Mouse (Mus musculus): Measurements from ENCODE around the gene Ppara.

The Ppara gene

DNA sequence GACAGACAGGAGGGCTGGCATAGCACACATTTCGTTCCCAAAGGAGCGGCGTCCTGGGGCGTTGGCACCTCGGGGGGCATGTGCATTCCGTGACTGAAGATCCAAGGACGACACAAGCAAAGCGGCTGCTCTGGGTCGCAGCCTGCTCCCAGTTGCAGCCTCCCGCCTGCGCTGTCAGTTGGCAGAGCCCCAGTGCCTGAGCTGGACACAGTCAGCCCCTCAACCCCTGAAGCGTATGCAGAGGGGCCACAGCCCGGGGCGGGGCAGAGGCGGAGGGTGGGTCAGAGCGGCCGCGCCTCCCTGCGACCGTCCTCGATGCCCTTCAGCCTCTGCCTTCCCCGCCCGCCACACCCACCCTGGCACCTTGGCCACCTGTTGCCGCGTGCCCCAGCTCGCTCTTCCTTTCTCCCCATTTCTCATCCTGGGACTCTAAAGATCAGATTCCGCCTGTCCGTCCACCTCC is at the start of gene Ppara:
Gene Ppara, plus strand, starts transcription at position 413 of the 463 bp plus-strand sequence.
- DNase-seq = no peak

DNA sequence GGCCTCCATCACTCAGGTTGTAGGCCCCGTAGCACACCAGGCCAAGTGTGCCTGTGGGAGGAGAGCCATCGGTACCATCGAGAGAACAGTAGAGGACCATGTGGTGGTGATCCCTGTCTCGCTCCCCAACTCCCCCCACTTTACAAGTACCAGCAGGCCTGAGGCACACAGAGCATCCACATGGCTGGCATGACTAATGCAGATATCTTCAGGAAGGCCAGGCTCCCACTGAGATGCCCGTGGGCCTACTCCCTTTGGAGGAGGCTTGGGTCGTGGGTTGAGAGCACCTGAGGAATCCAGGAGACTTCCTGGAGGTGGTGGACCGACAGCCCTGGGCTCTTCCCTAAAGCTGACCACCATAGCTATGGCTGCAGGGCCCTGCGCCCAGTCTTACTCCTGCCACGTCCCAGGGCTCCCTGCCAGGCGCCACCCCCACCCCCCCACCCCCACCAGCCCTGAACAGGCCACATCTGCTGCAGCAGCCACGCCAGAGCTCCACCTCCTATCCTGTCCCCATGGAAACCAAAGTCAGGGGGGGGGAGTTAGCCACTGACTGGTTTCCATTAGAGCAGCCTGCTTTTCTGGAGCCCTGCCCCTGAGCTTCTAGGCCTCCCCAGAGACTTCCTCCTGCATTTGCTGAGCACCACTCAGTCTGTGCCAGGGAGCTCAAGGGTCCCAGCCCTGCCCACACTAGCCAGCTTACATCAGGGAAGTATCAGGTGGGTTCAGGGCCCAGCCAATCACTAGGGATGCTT is 48.0 kb upstream of the Ppara start:
- DNase-seq = peak in 1 of 2 experiments; percentile 55

DNA sequence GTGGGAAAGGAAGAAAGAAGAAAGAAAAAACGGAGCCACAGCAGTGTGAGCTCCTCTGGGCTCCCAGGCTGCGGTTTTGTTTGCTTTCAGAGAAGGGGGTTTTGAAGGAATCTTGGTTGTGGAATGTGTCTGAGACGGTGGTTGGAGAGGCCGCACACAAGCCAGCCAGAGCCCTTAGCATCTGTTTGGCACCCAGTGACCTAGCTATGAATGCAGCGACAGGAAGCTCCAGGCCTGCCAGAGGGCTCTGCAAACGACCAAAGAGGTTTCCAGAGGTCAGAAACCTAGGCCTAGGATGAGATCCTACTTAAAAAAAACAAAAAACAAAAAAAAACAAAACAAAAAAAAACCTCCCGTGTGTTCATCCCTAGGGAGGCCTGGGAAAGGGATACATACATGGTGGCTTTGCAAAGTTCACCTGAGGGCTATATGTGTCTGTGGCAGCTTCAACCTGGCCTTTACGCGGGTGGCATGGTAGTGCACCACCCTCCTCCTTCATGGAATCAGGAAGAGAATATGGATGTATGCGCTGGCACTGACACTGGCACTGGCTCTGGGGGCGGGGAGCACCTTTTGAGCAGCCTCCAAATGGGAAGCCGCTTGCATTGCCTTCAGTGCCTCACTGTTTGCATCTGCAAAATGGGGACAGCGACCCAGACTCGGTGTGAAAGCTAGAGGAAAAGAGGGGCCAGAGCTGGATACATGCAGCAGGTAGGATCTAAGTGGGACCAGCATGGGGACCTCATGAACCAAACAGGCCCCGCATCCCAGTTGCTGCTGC is 47.0 kb upstream of the Ppara start:
- DNase-seq = peak in 1 of 2 experiments; percentile 43

DNA sequence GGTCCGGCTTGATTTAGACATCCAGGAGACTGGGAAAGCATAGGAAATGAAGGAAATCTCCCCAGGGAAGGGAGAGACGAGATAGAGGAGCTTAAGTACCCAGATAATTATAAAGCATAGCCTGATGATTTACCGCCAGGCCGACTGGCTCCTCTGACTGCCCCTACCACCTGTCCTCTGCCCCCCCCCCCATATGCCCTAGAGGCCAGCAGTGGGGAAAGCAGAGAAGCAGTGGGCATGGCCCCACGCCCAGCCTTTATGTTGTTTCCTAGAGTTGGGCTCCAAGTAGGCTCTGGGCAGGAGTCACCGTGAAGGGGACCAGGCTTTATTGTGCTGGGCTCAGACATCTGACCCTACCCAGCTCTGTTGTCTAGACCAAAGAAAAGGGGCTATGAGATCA is 46.0 kb upstream of the Ppara start:
- peak; percentile 47 to 50 for DNase-seq

DNA sequence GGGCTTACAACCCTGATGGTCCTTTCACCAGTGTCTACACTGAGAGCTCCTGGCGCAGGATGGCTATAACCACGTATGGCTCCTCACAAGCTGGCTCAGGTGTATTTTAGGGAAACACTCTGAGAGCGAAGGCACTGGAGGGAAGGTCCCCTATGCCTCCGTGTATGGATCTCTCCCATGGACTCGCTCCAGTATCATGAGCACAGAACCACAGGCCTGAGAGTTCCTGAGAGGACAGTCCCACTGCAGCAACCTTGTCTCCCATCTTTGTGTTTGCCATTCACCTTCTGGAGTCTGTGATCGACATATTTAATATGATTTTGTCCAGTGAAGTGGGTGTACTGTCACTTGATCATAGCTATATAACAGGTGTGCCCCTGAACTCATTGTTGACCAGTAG is 45.3 kb upstream of the Ppara start:
- no peak for DNase-seq

DNA sequence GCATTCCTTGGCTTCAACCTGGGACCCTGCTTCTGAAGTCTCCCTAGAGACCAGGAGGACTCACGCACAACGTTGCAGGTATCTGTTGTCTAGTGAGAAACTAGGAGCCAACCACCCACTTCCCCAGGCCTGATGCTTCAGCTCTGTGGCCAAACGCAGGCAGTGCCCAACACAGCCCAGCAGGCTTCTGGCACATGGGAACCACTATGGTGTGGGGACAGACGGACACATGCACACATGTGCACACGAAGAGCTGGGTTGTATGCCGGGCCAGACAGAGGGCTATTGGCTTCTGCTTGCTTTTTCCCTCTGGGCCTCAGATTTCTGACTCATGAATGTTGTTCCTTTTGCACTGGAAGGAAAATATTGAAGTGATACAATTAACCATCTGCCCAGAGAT is 44.7 kb upstream of the Ppara start:
- peak; percentile 54 to 57 for DNase-seq

DNA sequence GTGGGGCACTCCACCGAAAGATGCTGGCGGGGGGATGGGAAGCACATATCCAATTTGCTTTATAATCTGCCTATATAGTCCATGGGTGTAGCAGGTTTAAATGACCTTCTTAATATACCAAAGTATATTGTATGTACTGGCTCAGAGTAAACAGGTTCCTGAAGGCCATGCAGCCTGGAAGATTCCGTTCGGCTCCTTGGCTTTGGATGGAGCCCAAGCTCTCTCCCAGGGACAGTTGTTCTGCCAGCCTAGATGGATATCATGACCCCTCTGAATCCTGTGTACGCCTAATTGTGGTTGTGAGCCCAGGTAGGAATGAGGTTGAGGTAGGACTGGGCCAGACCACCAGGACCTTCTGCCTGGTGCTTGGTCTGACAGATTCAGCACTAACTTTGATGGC is 43.9 kb upstream of the Ppara start:
- DNase-seq = peak in 1 of 2 experiments; percentile 45

DNA sequence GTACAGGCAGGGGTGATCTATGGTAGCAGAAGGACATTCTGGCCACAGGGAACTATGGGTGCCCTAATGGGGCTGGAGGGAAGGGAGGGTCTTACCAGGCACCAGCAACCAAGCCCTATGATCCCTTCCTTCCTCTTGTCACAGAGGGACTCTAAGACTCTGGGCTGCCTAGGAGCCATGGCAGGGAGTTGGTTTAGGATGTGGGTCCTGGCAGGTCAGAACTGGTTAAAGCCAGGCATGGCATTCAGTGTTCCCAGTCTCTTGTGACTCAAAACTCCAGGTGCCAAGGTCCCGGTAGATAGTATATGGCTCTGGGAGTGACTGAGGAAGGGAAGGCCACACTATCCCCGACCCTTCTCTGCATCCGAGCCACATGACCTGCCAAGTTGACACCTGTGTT is 41.7 kb upstream of the Ppara start:
- no peak for DNase-seq

DNA sequence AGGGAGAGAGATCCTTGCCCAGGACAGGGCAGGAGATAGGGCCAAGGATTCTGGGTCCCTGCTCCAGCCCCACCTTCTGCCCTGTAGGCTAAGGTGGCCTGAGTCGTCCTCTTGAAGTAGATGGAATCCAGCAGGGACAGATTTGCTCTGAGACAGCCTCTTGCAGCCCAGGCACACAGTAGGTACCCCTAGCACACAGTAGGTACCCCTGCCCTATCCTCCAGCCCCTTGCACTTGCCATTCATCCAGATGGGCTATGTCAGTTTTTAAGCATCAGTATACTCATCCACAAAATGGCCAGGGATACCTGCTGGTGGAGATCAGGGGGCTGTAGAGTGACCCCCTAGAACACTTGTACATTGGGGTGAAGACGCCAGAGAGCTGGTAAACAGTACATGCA is 41.0 kb upstream of the Ppara start:
- no peak for DNase-seq

DNA sequence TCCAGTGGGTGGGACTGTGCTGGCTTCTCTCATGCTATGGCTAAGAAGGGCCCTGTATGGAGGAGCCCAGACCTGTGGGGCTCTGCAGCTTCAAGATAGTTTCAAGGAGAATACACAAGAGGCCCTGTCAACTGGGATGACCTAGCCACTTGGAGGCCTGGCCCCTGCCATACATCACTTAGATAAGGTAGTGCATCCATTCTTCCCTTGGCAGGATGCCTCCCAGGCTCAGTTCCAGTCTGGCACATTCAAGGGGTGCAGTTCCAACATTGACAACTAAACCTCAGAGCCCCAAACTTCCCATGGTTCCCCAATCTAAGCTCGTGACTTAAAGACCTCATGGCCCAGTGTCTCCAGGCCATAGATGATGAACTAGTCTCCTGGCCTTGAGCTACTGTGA is 40.4 kb upstream of the Ppara start:
- DNase-seq = peak in 1 of 2 experiments; percentile 37

DNA sequence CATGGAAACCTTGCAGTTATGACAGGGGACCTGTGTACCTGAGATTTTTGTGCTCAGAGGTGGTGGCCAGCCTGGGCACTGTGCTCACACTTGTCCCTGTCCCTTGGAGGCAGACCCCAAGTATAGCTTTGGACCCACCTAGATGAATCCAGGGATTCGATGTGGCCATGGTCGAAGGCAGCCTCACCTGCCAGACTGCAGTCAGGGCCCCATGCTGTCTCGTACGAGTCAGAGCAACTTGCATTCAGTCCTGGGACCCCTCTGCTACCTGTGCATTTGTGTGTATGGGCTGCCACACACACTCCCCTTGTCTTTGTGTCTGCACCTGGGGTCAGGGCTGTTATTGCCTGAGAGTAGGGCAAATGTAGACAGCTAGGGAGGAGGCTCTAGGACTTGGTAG is 39.5 kb upstream of the Ppara start:
- DNase-seq = no peak

DNA sequence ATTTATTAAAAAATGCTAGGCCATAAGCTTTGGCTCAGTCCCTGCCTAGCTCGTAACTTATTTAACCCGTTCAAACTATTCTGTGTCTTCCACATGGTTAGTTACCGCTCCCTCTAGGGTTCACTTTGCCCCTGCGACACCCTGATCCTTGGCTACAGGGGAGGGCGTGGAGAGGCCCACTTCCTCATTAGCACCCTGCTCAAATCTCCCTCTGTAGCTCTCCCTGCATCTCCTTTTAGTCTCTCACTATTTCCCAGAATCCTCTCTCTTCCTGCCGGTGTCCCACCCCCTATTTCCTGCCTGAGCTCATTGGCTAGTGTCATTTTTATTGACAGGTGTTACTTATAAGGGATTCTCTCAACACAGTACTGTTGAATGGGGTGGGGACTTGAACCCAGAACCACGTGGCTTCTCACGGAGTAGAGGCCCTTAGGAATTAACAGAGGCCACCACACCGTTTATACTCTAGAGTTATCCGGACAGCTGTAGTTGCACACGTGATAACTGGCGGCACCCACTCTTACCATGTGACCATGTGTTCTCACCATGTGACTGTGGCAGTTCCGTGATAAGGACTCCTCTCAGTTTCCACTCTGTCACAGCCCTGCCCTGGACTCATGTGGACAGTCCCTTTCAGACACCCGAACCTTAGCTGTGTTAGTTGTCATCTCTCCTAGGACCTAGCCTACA is 36.3 kb upstream of the Ppara start:
- DNase-seq = no peak

DNA sequence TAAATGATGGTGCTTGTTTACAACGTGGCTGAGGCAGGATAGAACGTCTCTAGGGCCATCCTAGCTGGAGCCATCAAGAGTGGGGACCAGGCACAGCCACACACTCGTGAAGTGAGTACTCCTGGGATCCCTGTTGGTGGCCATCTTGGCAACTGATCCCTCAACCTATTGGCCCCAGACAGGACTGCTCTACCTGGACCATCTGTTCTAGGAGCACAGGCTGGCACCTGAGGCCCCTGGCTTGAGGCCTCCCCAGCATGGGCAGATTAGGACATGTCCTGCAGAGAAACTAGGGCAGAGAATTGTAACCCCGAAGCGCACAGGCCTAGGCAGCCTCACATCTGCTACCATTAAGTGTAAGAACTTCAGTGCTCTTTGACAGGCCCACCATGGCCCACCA is 35.3 kb upstream of the Ppara start:
- DNase-seq = peak; percentile 85 to 91

DNA sequence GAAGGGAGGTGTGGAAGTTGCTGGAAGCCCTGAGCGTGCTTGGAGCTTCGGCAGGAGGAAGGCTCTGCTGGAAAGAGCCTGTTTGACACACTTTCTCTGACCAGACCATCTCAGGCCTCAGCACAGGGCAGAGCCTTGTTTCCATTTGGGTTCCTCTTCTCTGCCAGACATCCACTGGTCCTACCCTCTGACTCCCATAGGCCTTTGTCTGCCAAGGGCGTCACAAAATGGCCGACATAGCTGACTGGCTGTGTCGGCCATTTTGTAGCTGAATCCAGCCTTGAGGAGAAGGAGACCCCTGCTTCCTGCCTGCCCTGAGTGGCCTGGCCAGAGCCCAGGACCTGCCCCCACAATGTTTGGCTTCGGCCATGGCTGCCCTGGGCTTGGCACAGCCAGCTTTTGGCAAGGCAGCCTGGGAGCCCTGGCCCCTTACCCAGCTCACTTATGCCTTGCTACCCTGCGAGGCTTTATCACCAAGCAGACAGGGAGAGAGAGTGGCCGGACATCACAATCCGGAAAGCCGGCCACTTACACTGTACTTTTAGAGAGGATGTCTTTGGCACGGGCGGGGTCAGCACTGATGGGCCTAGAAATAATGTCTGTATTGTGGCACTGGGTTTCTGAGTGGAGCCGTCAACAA is 34.8 kb upstream of the Ppara start:
- DNase-seq = peak in 1 of 2 experiments; percentile 55

DNA sequence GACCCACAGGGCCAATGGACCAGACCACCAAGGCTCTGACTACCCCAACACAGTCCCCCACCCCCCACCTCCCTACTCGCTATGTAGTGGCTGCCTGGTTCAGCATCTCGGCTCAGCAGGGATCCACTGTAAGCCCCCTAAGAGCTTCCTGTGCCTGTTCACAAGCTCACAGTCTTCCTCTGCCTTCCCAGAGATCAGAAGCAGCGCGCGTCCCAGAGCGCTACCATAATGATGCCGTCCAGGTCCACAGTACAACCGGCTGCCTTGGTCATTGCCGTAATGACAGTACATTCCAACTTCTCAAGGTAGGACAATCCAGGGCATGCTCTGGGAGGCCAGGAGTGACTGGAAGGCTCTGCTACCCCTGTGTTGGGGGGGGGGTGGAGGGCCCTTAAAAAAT is 34.1 kb upstream of the Ppara start:
- DNase-seq = peak in 1 of 2 experiments; percentile 29

DNA sequence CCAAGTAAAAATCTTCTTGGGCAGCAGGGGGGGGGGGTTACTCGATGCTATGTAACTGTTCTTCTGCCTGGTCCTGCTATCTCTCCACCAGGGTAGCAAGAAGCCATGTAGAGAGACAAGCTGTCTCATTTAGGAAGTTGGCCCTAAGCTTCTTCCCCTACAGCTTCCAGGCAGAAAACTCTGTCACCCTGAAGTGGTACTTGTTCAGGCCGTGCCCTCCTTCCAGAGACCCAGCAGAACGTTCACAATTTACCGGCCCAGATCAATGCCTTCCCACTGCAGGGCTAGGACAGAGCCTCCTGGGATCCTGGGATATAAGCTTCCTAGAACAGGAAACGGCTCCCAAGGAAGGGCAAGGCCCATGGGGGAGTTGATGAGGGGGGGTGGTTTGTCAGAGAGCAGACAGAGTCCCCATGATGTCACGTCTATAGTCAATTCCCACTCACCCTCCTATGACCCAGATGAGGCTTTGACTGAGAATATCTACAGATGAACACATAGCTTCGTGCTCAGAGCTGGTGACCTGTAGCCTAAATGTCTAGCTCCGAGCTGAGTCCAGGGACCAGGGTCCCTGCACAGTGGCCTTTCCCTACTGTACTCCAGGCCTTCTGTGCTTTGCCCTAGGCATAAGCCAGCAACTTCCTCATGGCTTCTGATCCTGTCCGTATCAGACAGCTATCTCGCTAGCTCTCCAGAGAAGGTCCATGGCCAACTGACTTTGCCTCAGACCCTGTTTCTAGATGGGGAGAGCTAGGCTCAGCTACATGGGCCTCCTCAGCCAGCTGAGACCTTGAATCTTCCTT is 33.5 kb upstream of the Ppara start:
- DNase-seq = peak in 1 of 2 experiments; percentile 26

DNA sequence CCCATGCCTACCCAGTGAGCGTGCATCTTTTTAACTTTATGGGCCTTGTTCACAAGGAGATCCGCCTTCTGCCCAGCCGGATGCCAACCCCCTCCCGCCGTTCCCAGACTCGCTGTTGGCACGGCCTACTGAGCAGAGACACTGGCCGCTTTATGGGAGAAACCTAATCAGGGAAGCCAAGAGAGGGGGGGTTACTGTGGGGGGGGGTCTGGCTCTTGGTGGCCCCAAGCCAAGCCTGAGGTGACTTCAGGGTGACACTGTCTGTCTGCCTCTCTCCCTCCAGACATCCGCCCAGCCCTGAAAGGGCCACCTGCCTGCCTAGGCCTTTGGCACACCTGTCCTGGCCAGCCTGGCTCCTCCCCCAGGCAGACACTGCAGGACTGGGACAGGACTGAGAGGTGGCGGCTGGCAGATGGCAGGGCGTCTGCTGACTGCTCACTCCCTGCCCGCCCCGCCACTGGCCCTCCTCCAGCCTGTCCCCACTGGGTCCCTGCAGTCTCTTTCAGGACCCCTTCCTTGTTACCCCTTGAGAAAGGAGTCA is 32.3 kb upstream of the Ppara start:
- DNase-seq = peak; percentile 90 to 94

DNA sequence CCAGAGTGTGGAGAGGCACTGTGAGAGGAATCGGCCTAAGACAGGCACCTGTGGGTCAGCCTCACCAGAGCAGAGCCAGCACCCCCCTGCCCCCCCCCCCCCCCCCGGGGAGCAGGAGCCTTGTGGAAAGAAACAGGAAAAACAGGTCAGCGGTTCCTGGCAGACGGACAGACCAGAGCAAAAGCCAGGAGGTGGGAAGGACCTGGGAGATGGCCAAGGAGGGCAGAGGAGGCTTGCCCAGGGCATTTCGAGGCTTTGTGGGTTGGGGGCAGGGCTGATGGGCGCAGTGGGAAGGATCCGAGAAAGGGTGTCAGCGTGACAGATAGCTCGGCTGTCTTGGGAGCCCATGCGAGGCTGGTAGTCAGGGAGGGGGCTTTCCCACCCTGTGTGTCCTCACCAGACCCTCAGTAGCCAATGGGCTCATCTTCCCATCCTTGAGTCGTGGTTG is 31.6 kb upstream of the Ppara start:
- peak; percentile 78 to 79 for DNase-seq

DNA sequence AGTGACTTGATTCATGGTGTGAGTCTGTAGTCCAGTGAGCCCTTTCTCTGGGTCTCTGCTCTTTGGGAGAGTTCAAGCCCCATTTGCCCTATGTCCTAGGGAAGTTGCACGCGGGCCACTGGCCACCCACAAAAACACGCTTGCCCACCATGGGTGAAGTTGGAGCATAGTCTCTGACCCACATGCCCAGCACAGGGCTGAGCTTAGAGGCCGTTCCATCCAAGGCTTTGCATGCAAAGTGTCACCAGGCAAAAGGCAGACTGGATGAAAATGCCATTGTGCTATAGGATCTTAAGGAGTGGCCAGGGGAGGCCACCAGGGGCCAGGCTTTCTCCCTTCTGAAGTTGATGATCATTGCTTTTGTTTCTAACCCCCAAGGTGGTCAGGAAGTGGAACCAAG is 30.9 kb upstream of the Ppara start:
- DNase-seq = peak in 1 of 2 experiments; percentile 31

DNA sequence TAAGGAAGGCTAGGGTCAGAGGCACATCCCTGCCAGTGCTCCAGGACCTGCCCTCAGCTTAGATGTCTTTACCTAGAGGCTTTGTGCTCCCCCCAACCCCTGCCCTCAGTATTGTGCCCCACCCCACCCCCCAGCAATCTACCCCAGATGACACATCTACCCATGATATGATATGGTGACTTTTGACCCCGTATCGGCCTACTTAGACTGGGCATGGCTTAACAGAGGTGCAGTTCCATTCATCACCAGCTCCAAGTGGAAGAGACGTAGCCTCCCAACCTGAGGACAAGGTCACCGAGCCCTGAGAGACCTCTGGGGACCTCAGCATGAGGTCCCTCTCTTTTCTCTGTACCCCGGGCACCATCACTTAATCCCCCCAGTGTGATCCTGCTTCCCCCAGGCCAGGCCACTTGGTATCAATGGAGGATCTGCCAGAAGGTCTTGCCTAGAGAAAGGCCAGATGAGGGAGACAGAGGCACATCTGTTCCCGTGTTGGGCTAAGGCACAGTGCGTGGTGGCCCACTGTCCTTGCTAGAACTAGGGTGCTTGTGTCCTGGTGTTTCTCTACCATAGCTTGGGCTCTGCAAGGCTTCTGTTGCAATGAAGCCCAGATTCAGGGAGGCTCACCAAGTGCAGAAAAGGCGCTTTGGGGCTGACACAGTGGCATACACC is 30.3 kb upstream of the Ppara start:
- DNase-seq = peak in 1 of 2 experiments; percentile 20

DNA sequence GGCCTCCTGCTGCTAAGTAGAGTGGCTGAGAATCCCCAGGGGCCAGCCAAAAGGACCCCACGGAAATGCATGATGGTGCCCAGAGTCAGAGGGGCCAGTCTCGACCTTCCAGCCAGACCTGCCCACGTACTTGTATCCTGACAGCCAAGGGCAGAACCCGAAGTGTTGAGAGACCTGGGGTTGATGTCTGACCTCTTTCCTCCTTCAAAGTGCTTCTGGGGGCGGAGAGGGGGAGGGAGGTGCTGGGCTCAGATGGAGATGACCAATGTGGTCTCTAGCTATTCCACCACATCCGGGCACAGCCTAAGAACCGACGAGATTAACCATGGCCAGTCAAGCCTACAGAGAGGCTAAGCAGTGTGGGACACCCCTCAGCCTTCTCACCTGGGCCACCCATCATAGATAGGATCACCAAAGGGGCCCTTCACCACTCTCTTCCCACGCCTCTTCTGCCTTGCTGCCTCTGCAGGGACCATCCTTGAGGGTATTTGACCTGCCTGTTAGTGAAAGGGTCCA is 29.7 kb upstream of the Ppara start:
- peak in 1 of 2 experiments; percentile 18 for DNase-seq
